Mouse (Mus musculus) forelimb bud, embryonic 11.5 days (tissue): ENCODE data around the gene Camta1.
"Not testable (repeated sequence)": the region's sequence is repeated elsewhere in the genome, so short reads cannot be mapped to it uniquely, and the experiment has no call there.

Source experiments
- DNase-seq: peaks from one replicate; pipeline ENCODE4 v3.0.0-alpha.2; 2012; ENCODE audit warnings: low read depth, low spot score

Camta1 gene

GRCm38 (mm10) chr4:150937293-150938062, 924.2 kb downstream of the Camta1 start:
- DNase-seq, result no peak

GRCm38 (mm10) chr4:150933503-150933902, 928.2 kb downstream of the Camta1 start:
- DNase-seq, result no peak

DNA sequence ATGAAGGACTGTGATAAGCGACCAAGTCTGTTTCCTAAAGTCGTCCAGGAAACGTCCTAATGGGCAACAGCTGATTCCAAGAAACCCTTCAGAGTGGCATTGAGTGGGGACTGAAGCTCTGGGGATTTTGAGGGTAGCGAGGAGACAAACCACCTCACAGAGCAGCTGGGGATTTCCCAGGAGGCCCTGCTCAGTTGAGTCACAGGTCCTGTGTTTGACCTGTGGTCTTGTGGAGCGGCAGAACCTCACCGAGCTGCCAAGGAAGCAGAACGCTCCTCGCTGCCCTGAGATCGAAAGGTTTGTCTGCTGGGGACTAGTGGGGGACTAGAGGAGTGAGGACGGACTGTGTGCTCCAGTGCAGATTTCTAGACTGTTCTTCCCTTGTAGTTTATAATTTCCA, 933.9 kb downstream of the Camta1 start:
- no peak for DNase-seq

- DNase-seq, result peak; percentile 16
Observed at GRCm38 (mm10) chr4:150926924-150927705, 934.6 kb downstream of the Camta1 start.

DNA sequence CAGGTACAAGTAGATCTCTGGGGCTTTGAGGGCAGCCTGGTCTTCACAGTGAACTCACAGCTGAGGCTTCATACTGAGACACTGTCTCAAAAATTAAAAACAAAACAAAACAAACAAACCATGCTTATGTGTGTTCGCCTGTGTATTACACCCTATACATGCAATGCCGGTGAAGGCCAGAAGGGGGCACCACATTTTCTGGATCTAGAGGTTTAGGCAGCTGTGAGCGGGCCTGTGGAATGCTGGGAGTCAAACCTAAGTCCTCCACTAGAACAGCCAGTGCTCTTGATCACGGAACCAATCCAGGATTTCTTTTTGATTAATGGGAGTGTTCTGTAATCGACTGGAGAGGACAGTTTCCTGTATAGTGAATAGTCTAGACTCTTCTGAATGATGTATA, 935.8 kb downstream of the Camta1 start:
- no peak for DNase-seq

- no peak for DNase-seq
Observed at GRCm38 (mm10) chr4:150924936-150925335, 936.7 kb downstream of the Camta1 start.

- no peak for DNase-seq
Observed at GRCm38 (mm10) chr4:150924308-150924707, 937.4 kb downstream of the Camta1 start.

GRCm38 (mm10) chr4:150921206-150921605, 940.5 kb downstream of the Camta1 start:
- no peak for DNase-seq

DNA sequence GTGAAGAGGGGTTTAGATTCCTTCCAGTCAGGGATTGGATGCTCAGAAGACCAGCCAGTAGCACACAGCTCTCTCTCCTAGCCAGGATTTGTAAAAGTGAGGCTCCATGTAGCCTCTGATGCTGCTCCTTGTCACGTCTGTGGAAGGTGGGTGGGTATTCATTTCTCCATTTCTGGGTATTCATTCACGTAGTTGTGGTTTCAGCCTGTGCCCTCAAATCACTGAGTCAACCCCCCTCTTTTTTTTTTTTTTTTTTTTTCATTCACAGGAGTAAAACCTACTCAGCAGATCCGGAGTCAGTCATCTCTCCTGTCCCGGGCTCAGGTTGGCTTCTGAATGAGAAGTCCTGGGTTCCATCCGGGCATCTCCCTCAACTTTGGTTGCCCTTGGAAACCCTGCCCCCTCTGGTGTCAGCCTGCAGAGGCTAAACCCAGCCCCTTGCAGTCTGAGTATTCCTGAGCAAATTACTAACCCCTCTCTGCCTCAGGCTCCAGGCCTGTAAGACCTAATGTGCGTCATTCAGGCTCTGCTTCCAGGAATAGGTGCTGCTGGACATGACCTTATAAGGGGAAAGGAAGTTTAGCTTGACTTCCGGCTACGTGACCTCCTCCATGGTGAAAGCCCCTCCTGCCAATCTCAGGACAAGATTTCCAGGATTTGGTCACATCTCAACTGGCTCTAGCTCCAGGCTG, 944.2 kb downstream of the Camta1 start:
- DNase-seq, result no peak

DNA sequence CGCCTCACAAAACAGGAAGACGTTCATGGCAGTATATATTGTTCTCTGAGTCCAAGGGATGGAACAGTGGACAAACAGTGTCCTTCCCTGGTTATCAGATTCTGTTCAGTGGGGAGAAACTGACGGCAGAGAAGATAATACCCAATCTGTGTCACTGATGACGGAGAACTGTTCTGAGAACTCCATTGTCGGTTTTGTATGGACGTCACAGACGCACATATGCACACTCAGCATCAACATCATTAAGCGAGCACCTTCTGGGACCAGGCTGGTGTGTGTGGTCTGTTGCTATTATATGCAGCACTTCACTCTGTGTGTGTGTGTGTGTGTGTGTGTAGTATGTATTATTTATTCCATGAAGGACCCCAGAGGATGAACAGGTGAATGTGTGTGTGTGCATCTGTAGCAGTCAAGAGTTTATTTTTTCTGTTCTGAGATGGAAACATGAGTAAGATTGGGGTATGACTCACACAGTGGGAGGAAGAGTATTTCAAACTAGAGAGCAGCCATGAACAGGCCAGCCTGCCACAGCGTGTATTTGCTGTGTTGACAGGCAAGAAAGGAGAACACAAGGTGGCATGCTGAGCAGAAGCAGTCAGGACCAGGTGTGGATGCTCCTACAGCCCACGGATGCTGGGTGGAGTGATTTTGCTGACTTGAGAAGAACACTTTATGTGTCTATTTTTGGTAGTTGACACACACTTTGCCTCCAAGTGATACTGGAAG, 946.3 kb downstream of the Camta1 start:
- no peak for DNase-seq

DNA sequence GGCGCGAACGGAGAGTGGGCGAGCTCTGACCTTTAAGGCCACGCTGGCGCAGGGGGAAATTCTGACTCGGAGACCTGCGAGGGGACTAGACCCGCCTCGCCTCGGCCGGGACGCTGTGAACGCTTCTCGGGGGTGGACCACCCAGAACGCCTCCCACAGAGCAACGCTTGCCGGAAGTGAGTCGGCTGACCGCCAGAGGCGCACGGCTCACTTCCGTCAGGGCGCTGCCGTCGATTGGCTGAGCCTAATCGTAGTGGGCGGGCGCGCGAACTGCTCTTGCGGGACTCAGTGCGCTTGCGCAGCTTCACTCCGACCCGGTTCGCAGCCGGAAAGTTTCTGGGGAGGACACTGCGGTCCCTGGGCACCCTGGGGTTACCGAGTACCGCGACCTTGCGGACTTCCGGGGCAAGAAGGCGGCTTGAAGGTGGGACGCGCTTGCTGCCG, 947.4 kb downstream of the Camta1 start, which contains the start of the genes Park7 and Tnfrsf9:
Gene Park7 (minus strand): TSS at position 148 of the 444 bp plus-strand sequence.
Gene Tnfrsf9 (plus strand): TSS at position 273 of the 444 bp plus-strand sequence.
- DNase-seq, result peak; percentile 97

DNA sequence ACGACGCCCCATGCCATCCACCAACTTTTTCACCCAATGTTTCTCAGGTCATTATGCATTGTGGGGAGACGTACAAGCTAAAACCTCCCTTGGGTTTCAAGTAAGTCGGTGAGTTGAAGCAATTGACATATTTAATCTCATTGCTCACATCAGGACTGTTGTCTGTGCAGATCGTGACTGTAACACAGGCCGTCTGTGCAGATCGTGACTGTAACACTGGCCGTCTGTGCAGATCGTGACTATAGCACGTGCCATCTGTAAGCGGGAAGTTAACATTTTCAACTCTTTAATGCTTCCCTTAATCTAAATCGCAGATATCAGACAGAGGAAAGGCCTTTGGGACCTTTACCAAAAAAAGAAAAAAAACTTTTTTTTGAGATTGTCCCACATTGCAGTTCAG, 947.9 kb downstream of the Camta1 start:
- DNase-seq, result no peak

DNA sequence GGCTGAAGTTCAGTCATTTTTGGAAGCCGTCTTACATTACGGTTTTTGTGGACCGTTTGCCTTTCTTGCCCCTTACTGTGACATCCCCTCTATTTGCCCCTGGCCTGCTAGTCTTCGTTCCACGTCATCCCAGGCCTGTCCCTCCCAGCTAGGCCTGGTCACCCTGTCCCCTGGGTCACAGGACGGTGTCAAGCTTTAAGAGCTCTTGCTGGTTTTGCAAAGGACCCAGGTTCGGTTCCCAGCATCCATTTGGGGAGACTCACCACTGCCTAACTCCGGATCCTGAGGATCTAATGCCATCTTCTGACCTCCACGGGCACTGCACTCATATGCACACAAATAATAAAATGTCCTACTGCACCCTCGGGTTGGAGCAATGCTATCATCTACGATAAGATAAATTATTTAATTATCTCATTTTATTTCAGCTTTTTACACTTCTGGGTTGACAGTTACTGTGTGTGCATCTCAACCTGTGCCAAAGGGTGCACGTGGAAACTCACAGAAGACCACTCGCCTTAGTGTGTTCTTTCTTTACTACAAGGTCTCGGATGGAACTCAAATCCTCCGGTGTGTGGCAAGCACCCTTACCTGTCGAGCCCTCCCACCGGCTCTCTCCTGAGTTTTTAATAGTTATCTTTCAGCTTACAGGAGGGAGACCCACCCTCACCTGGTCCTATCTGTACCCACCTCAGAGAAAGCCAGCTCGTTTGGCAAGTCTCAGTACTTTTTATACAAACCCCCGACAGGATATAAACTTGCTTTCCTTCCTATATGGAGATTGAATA, 951.3 kb downstream of the Camta1 start:
- no peak for DNase-seq

- DNase-seq, result peak; percentile 99
Observed at GRCm38 (mm10) chr4:150909451-150910156, 952.1 kb downstream of the Camta1 start.

DNA sequence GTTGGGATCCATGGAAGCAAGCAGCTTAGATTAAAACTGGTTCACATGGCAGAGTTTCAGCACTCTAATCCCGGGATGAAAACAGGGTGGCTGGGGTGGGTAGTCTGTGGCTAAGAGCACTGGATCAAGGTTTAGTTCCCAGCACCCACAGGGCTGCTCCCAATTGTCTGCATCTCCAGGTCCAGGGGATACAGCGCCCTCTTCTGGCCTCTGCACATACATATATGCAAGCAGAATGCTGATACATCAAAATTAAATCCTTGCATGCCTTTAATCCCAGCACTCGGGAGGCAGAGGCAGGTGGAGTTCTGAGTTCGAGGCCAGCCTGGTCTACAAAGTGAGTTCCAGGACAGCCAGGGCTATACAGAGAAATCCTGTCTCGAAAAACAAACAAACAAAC, 953.2 kb downstream of the Camta1 start:
- DNase-seq, result not testable (repeated sequence)

DNA sequence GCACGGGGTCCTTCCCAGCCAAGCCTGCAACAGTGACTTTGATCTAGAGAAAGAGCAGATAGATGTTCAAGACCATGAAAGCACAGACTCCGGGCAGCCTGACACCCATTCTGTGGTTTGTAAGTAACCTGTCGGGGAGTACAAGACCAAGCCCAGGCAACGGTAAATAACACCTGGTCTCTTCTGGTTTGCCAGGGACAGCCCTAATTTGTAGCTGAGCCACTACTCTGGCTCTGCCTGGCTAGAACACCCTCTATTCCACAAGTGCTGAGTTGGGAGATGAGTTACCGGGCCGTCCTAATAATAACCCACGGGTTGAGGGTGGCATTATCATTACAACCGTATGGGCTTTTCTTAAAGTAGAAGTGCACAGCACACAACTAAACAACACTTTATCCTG, 954.6 kb downstream of the Camta1 start:
- DNase-seq, result no peak

DNA sequence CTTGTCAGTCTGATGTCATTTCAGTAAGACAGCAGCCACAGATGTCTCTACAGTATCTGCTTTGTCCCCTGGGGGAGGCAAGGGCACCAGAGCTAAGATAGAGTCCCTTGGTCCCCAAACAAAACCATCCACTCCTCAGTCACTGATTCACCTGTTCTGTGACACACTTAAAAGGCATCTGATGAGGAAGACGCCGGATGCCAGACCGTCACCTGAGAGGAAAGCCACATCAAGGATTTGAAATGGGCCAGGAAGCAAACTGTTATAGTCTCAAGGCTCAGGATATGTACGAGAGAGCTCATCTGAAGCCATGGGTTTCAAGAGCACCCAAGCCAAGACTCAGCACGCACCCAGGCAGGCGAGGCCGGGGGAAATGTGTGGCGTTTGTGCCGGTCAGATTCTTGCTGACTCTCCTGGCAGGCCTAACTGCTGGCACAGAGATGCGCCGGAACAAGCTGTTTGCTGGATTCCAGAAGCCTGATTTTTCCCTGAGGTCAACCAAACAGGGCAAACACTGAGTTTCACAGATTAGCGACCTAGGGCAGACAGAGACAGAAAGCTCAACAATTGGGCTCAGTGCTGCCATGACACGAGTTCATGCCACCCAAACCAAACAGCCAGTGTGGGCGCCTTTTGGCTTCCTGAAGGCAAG, 958.5 kb downstream of the Camta1 start:
- DNase-seq, result no peak

- no peak for DNase-seq
Observed at GRCm38 (mm10) chr4:150902062-150902461, 959.6 kb downstream of the Camta1 start.

GRCm38 (mm10) chr4:150901651-150902050, 960.0 kb downstream of the Camta1 start:
- peak; percentile 71 for DNase-seq
